Mouse (Mus musculus): ENCODE data around the gene Iqub.
A peak's percentile ranks its signal among the peaks of the same experiment; 100 is the strongest.

Gene Iqub

GRCm38 (mm10) chr6:24514552-24515284 is at the start of gene Iqub:
Iqub (minus strand) TSS chr6:24515067.
- DNase-seq (ENCODE audit: low read depth): no peak

DNA sequence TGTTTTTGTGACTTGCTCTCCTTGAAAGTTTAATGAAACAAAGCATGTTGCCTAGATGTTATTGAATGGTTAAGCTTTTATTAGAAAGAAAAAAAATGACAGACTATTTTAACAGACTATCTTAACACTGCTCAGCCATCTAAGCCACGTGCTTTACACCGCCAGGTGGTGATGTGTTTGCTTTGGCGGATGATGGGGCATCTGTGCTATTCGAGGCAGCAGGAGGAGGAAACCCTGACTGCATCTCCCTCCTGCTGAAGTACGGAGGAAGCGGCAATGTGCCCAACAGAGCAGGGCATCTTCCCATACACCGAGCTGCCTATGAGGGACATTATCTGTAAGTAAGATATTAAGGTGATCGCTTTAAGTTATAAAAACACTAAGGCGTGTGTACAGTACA is 49.2 kb upstream of the Iqub start:
- DNase-seq (ENCODE audit: low read depth): no peak

DNA sequence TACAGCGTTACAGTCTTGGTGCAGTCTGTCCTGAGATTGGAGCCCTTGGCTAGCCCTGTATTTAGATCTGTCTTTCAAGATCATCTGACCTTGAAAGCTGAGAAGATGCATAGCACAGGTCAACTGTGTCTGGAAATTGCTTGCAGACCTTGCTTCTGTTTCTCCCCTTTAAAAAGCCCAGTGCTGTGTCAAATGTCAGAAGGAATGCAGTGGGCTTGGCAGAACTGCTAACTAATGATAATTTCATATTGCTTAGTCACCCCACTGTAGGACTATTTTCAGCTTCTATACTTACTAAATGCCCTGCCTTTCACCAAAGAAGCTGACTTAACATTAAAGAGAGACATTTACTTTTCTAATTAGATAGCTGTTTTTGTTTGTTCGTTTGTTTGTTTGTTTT is 40.6 kb upstream of the Iqub start:
- no peak for DNase-seq (ENCODE audit: low read depth)

DNA sequence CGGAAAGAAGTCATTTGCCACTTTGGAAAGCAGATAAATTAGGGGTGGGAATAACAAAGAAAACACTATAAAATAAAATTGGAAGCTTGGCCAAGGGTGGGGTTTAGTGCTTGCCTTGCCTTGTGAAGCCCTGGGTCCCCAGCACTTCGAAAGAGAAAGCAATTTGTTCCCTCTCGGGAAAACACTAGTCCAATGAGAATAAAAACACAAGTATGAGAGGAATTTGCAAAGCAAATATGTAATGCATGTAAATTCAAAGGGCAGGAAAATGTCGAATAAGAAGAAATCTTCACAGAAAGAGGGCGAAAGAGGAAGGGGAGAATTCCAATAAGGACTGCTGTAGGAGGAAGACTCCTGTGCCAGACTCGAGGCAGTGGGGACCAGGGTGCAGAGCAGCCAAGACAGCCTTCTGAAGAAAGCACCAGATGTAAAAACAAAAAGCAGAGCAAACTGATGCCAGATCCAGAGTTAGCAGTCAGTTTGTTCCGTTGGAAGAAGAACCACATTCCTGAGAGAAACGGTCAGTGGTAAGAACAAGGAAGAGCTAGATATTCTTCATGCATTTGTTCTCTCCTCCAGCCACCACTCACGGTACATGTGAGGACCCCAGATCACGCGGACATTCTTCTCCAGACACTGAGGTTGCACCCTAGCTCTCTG is 39.7 kb upstream of the Iqub start:
- no peak for DNase-seq (ENCODE audit: low read depth)

DNA sequence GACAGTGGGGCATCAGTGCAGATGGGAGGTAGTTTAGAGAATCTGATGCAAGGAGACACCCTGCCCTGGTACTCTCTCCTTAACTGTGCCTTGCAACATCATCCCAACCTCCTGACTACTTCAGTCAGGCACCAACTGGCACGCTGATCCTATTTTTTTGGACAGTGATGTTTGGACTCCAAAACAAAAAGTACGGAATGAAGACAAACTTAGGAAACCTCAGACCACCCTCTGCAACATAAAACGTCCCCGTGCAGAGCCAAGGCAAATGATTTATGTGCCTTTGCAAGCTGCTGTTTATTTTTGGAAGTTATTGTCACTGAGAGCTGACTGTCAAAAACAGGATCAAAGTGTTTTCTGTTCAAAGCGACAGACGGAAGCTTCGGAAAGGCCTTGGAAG is 37.2 kb upstream of the Iqub start:
- DNase-seq (ENCODE audit: low read depth): no peak

DNA sequence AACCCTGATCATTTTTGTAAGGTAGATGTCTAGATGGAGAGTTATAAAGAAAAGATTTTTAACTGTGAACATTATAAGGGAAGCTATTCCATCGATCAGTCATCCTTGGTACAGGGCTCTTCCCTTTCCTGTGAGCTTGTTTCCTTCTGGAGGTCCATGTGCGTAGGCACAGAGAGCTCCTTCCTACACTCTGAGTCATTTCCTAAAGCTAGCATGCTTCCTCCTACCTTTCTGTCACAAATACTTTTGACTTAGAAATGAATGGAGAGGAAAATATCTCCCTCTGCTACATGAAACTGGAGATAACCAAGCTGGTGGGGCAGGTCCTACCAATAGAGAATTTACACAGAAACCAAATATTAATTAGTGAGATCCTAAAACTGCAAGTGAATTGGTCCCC is 34.9 kb upstream of the Iqub start:
- DNase-seq (ENCODE audit: low read depth): no peak

DNA sequence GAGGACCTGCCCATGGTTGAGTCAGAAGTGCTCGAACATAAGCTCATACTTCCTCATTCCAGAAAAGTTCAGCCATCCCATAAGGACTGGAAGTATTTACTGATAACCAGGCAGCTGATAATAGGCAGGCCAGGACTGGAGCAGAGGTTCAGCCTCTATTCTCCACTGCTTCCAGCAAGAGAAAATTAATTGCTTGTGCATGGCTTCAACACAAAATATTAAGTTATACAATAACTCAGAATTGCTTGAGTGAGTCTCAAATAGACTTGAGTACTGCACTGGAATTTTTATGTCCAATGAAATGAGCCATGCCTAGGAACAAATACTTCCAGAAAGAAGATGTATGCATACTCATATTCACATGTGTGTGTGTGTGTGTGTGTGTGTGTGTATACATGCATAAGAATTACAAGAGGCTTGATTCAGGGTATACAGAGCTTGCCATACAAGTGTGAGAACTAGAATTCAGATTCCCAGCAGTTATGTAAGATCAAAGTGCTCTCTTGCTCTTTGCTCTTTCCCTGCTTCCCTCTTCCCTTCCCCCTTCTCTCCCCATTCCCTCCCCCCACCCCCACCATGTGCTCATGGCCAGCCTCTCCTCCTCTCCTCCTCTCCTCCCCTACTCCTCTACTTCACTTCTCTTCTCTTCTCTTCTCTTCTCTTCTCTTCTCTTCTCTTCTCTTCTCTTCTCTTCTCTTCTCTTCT is 32.0 kb upstream of the Iqub start:
- no peak for DNase-seq (ENCODE audit: low read depth)

GRCm38 (mm10) chr6:24543119-24543591 is 28.3 kb upstream of the Iqub start:
- DNase-seq (ENCODE audit: low read depth): no peak

GRCm38 (mm10) chr6:24542393-24542792 is 27.5 kb upstream of the Iqub start:
- DNase-seq (ENCODE audit: low read depth): no peak

DNA sequence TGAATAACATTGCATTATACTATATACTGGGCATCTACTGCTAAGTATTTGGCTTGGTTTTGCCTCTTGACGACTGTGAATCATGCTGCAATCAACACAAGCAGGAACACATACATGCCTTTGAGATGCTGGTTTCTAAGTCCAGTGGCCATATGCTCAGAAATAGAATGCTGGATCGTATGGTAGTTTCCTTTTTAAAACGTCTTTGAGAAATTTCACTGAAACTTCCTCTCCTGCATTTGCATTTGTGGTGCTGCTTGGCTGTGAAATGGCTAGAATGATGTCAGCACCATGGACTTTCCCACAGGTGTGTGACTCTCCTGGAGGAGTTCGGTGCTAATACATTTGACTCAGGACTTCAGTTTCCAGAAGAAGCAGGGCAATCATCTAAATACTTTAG is 25.2 kb upstream of the Iqub start:
- no peak for DNase-seq (ENCODE audit: low read depth)

DNA sequence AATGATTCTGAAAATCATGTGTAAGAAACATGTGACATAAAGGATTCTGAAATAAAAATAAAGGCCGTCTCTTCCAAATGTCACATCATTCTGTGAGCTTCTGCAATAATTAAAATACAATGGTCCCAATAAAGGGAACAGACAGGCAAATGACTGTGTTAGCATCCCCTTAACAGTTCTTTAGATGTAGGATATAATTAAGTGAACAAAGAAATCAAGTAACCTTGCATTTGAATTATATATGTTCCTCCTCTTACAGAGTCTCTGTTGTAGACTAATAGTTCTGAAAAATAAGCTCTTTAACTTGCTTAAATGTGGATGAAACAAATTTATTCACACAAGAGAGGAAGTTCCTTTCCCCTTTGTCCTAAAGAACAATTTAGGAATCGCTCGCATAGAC is 23.6 kb upstream of the Iqub start:
- no peak for DNase-seq (ENCODE audit: low read depth)

- no peak for DNase-seq (ENCODE audit: low read depth)
These were observed 17.9 kb upstream of the Iqub start for GRCm38 (mm10) chr6:24532804-24533203.

- DNase-seq (ENCODE audit: low read depth): no peak
These were observed 16.0 kb upstream of the Iqub start for GRCm38 (mm10) chr6:24530711-24531420.

DNA sequence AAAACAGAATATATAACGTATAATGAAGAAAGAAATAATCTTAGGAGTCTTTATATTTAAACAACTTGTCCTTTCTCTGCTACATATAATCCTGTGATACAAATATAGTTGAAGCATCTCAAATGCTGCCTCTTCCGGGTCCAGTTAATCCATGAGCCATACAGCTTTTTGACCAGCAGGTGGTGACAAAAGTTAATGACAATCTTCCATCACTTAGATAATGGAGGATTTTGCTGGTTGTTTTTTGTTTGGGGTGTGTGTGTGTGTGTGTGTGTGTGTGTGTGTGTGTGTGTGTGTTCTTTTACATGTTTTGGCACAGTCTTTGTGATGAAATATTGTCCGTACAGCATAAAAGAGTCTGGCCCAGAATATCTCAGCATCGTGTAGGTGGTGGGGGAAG is 15.3 kb upstream of the Iqub start:
- DNase-seq (ENCODE audit: low read depth): peak; percentile 52

GRCm38 (mm10) chr6:24528064-24528243 is 13.1 kb upstream of the Iqub start, which contains the start of gene Asb15:
Asb15 (plus strand) TSS chr6:24528144.
- DNase-seq (ENCODE audit: low read depth): no peak

DNA sequence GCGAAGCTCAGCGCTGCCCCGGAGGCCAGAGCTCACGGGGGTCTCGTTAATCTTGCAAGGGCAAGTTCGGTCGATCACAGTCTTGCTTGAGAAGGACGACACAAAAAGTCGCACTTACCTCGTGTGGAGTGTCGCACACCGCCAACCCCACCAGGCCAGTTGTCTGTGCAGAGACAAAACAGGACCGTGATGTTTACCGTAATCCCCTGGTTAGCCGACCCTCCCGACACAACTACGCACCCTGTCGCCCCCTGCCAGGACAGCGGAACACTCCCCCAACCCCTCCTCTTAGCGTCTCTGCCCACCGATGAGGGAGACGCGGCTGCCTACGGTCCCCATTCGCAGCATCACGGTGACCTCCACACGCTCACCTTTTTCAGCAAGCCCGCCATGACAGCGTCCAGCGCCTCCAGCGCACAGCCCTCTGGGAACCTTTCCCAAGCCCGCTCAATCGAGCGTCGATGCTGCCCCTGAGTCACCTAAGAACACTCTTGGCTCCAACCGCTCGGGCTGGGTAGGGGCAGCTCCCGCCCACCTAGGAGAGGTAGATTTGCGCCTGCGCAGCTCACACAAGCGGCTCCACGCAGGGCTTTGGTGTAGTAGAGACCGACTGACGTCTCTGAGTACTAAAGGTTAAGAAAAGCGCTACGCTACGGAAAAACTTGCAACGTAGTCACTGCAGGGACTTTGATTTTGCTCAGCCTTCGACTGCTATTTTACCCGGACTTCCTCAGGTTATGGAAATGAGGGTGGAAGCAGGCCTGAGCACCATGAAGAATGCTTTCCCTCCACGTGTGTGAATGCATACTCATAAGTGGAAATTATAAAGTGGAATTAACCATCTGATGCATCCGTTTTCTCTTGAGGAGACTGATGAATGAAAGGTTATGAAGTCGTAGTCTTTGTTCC is 12.5 kb upstream of the Iqub start, which contains the start of gene Ndufa5:
Ndufa5 (minus strand) TSS at position 859 of the 909 bp plus-strand sequence.
- DNase-seq (ENCODE audit: low read depth): peak; percentile 96

DNA sequence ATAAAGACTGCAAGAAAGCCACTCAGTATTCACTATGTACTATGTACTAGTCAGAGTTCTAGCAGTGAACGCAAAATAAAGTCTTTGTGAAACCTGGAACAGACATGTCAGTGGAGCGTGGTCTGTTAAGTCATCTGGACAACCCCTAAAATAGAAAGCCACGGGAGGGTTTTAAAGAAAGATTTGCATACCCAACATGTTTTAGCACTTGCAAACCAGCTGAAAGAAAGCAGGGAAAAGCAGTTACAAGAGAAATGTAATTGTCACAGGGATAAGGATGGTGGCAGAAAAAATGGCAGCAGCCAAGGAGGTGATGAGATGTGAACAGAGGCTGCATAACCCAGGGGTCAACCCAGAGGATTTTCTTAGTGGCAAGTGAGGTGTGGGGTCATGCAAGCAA is 10.8 kb upstream of the Iqub start:
- no peak for DNase-seq (ENCODE audit: low read depth)

DNA sequence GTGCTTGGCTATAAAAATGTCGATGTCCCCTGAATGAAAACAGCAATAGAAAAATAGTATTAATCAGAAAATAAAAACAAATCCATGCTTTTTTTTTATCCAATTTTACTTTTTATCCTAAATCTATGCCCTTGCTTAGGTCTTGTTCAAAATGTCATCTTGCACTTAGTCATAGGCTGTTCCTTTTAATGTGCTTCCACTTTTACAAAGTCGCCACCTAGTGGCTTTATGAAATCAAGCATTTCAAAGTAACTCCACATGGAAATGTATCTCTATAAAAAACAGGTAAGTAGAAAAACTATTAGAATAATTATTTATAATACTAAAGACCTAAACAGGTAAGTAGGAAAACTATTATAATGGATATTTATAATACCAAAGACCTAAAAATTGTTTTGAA is 1.3 kb upstream of the Iqub start:
- DNase-seq (ENCODE audit: low read depth): no peak

GRCm38 (mm10) chr6:24504141-24504540 is 10.7 kb downstream of the Iqub start:
- no peak for DNase-seq (ENCODE audit: low read depth)

- peak; percentile 4 for DNase-seq (ENCODE audit: low read depth)
These were observed 24.5 kb downstream of the Iqub start for GRCm38 (mm10) chr6:24490341-24490740.

GRCm38 (mm10) chr6:24486530-24486929 is 28.3 kb downstream of the Iqub start:
- DNase-seq (ENCODE audit: low read depth): no peak
